Mouse (Mus musculus) kidney, adult 2 months (tissue): ENCODE measurements at regions not wholly inside any gene's neighbourhood (a gene's known extent, or its start where the extent isn't known, plus 50 kb on each side); places are given as distances from the start of the nearest gene placed in this dataset.

ENCODE experiments used
- CTCF ChIP-seq: fragments of 200-500 bp; conservative IDR thresholded peaks from 2 replicates; pipeline ENCODE4 v1.5.1; 2011; ENCODE audit warnings: low read depth, mild to moderate bottlenecking, control low read depth, low read length, moderate library complexity, mixed read lengths; ENCODE audit not compliant: insufficient read depth, insufficient read length
- POLR2A ChIP-seq: fragments of 200-500 bp; IDR thresholded peaks from one replicate; pipeline ENCODE4 v1.6.1; 2011; ENCODE audit warnings: low read depth, low read length, control low read depth

DNA sequence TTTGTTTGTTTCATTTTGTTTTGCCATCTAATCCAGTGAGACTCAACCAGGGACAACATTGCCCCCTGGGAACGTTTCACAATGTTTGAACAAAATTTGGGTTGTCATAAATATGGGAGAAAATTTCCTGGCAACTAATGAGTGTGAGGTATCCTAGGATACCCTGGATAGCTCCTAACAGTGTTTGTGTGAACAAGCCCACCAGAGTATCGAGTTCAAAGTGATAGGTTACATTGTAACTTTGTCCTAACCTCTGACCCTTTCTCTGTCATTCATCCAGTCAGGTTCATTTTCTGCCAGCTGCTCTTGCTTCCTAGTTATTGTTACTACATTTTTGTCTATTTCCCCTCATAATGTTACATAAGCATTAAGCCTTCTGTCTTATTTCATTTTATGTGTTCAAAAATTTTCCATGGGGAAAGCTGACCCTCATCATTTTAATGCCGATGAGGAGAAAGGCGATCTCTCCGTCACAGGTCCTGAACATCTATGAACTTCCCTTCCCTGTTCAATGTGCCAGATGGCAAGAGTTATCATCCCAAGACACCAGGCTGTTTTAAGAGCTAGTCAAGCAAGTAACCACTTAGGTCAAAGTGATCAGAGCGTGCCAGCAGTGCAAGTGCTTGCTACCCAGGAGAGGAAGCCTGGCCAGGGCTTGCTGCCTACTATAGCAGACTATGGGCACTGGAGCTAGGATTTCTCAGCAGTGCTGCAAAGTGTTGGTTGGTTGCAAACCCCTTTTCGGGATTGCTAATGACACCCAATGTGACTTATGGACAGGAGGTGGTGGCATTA is 228.5 kb downstream of the Pcdh17 start:
- TF ChIP-seq CTCF (no peak), POLR2A (no peak)
